Mouse (Mus musculus) erythroblast, adult 5-6 weeks (primary cell): ENCODE measurements around the gene B4galt1. TPM values are rescaled to one million over a fixed set of nuclear protein-coding genes. Genes with fewer than 3 reads are reported as not detected.
A peak's percentile ranks its signal among the peaks of the same experiment; 100 is the strongest.

Experiments
- ATAC-seq: replicated peaks from 2 replicates; pipeline ENCODE4 v1.8.0; 2016; ENCODE audit warnings: moderate number of reproducible peaks, mild to moderate bottlenecking, moderate TSS enrichment, inconsistent platforms; ENCODE audit not compliant: poor library complexity, low FRiP score, severe bottlenecking
- total RNA-seq, 2 experiments: library from RNA; stranded (forward) in 1 of 2; stranded (reverse) in 1 of 2; fragments of 150-400 nt in 1 of 2; fragments of 200-764, 138-1000 nt in 1 of 2; gene quantifications; 2 replicates each; pipeline versions ENCODE4 v1.2.3 to v1.2.4; 2015 to 2017; ENCODE audit warnings: low replicate concordance in 2 of 2

Gene B4galt1
- total RNA-seq, 2 experiments from 2014 or later = 31.4 to 42.3 TPM

- no peak for ATAC-seq
Observed at GRCm38 (mm10) chr4:40846143-40846931, 7.5 kb downstream of the B4galt1 start.

DNA sequence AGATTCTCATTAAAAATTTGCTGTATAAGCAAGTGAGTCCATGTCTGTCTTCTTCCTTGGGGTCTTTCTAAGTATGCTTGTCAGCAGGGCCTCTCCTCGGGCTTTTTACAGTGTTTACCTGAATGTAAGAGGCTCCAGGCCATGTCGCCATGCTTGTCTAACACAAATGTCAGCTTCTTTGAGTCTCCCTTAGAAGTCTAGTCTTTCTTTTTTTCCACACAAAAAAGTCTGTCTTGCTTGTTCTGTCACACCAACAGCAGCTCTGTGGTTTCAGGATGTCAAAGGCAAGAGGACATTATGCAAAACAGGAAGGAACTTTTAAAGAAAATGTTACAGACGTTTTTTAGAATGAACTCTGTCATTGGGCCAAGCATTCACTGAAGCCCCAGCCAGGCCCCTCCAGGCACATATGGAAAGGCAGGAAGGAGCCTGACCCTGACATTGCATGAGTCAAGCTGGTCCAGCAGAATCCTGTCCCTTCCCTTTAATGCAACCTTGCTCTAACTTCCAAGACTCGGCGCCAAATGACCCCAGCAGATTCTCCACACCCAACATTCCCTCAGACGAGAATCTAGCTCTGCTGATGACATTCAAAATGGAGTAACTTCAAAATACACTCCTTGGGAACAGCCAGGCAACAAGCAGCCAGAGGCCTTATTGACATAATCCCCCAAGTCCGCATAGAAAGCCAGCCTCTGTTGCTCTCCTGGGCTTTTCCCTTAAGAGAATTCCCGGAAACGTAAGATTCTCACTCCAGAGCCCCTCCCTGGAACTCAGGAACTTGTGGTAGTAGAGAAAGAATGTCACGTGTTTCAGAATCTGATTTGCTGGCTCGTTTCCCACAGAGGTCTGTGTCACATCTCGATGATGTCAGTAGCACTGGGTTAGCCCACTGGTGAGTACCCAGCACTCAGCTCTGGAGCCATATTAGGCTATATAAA lies 8.7 kb downstream of the B4galt1 start:
- ATAC-seq = no peak

DNA sequence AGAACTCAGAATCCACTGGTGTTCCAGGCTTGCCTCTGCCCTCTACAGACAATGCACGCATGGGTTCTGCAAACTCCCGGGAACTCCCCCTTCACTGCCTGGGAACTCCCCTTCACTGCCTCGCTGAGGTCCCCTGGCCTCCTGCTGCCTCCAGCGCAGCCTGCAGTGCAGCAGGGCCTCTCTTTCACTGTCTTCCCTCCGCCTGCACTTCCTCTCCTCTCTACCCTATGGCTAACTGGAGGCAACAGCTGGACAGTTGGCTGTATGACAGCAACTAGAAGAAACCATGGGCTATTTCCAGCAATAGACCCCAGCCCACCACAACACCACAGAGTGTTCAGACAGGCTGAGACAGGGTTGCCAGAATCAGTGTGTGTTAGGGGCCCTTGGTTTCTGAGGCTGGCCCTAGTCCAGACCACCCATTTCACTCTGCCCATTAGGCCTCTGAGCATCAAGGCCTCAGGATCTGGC lies 9.5 kb downstream of the B4galt1 start:
- no peak for ATAC-seq

DNA sequence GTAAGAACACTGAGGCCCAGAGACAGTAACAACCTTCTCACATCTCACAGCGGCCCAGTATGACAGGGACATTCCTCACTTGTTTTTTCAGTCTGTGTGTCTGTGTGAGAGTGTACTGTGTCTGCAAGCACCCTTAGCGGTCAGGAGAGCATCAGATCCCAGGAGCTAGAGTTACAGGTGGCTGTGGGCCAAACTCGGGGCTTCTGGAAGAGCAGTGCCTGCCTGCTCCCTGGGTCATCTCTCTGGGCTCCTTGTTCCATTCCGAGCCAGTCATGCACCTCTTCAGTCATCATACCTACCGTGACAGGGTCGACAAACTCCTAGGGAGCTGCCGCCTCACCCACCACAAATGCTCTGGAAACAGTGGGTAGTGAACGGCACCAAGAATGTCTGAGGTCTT lies 10.1 kb downstream of the B4galt1 start:
- ATAC-seq = no peak

GRCm38 (mm10) chr4:40840448-40840847 lies 13.4 kb downstream of the B4galt1 start:
- ATAC-seq = no peak

DNA sequence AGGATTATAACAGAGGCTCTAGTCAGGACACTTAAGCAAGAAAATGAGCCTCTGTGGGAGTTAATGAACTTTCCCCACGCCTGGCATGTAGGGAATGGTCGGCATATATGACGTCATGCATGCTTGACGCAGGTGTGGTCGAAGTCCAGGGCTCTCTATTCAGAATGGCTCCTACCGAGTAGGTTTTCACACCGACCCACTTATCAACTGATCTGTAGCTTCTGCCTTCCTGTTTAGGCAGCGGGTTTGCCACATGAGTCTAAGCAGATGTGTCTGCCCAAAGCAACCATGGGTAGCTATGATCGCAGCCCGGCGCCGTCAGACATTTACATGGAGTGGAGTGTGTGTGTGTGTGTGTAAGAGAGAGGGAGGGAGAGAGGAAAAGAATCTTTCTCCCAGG lies 14.6 kb downstream of the B4galt1 start:
- 0 out of 2 replicates have a peak, but pooled peaks have one; percentile 16 for ATAC-seq

GRCm38 (mm10) chr4:40837451-40838285 lies 16.1 kb downstream of the B4galt1 start:
- ATAC-seq = no peak

DNA sequence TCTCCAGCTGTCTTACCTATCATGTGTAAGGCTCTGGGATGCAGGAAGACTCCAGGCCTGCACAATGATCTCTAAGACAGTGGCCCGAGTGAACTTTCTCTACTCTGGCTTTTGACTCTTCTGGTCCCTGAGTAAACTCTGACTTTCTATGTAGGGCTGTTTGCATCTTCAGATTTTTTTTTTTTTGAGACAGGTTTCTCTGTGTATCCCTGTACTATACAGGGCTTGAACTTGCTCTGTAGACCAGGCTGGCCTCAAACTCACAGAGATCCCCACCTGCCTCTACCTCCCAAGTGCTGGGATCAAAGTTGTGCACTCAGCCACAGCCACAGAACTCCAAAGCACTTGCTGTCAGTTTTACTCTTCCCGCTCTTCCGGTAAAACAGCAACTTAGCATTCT lies 16.8 kb downstream of the B4galt1 start:
- ATAC-seq = no peak

- no peak for ATAC-seq
Observed at GRCm38 (mm10) chr4:40834872-40835271, 18.9 kb downstream of the B4galt1 start.

DNA sequence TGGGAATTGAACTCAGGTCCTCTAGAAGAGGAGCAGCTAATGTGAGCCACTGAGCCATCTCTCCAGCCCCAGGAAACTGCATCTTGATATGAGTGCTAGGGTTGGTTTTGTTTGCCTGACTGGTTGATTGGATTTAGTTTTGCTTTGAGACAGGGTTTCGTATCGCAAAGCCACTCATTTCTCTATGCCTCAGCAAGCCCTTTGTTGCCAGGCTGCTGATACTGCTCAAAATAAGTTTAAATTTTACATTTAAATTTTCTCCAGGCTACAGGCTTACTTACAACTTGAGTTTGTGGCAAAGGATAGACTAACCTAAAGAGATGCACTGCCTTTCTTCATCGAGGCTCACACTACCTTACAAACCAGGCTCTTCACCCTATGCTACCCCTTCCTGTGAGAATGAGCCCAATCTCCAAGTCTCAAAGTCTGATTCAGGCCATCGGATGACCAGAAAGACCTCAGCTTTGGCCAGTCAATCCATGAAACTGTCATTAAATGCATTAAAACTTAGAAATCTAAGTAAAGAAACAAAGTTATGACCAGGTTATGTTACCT lies 19.5 kb downstream of the B4galt1 start:
- no peak for ATAC-seq

- ATAC-seq = no peak
Observed at GRCm38 (mm10) chr4:40833381-40834231, 20.2 kb downstream of the B4galt1 start.

GRCm38 (mm10) chr4:40830530-40830929 lies 23.3 kb downstream of the B4galt1 start:
- ATAC-seq = no peak

GRCm38 (mm10) chr4:40829654-40830400 lies 24.0 kb downstream of the B4galt1 start:
- ATAC-seq = no peak

DNA sequence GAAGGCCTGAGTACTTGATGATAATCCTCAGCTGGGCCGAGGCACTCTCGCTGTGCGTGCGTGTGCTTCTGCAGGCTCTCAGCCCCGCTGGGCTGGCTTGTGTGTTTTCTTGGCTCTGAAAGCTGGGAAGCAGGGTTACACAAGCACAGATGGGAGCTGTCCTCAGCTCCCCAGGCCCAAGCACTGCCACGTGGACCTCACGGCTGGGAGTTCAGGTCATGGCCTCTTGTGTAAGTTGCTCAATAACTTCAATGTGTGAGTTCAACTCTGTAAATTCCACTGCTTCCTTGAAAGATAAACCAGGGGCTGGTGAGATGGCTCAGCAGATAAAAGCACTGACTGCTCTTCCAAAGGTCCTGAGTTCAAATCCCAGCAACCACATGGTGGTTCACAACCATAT lies 24.9 kb downstream of the B4galt1 start:
- ATAC-seq = no peak

DNA sequence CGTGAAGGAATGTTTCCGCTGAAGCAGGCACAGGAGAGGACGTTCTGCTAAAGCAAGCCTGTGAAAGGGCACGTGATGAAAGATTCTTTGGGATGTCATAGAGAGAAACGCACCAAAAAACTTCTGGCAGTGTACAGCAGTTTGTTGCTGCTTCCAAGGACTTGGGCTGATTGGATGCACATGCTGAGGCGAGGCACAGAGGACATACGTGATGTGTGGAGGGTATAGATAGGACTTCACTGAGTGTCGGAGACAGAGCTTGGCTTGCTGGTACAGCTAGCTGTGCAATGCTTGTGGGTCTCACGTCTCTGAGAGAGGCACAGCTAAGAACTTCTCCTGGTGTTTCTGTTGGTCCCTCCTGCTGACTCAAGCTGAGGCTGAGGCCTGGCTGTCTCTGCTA lies 25.9 kb downstream of the B4galt1 start:
- ATAC-seq = no peak

DNA sequence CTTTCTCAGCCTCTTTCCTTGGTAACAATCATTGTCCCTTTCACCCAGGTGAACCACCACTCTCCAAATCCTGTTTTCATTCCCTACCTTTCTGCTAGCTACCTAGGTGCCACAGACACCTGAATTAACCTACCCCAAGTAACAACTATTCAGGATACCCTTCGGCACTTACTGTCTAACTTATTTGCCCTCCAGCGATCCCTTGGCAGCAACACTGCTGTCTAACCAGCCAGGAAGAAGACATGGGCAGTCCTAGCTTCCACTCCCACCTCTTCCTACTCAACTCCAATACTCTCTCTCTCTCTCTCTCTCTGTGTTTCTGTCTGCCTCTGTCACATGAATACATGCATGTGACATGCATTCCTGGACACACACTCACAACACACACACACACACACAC lies 27.0 kb downstream of the B4galt1 start:
- no peak for ATAC-seq

GRCm38 (mm10) chr4:40825981-40826380 lies 27.8 kb downstream of the B4galt1 start:
- ATAC-seq = no peak

DNA sequence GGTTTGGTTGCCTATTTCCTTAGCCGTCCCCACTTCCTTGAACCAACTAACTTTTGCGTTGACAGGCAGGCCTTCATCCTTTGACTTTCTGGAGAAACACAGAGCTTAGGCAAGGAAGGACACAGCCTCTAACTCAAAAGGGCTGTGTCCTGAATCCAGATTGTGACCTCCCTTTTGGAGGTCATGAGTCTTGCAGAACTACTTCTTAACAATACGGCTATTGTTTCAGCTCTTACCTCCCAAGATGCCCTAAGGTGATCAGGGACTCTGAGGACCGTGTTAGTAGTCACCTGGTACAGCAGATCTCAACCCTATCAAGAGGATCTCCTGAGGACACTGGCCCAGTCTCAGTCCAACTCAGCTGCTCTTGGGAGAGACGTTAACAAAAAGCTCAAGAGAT lies 28.7 kb downstream of the B4galt1 start:
- ATAC-seq = no peak
